In the genomic region with DNA sequence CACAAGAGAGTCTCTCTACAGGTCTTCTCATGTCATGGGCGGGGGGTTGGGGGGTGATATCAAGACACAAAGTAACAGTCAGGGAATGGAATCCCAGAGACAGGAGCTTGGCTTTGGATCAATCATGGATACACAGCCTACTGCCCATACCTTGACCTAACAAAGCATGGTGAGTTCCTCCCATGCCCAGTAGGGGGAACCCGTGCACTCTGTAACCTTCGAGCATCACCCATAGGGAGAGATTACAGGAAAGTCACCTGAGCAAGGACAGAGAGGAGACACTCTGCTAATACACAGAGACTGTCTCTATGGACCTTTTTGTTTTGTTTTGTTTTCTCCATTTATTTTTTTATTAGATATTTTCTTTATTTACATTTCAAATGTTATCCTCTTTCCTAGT, we compare ENCODE assay signal across 9 mouse cellular contexts. TPM values are rescaled to one million over a fixed set of nuclear protein-coding genes. Genes with fewer than 3 reads are reported as not detected.
DNase-seq lines count a peak whose midpoint lies in the region; ATAC-seq and TF ChIP-seq lines count a peak whose summit lies in the region.
"Had no signal": no experiment of that assay in that cellular context is flagged by ENCODE, and none has a peak within 500 bp of the region (broad histone marks: within the 10 kb centered on the region; RNA-seq: fewer than 3 reads in every experiment).

No protein-coding gene starts in this region.

- DNase-seq in 3T3-L1 (ENCODE audit: low read depth, low spot score) = peak; percentile 76
- peak; percentile 74 for DNase-seq in T-cell, adult 2 months (ENCODE audit: low spot score)
- peak; percentile 91 to 93 for DNase-seq in cerebellum, postnatal 25 days
- DNase-seq in kidney, postnatal 0 days (ENCODE audit: low spot score) = peak; percentile 83
- DNase-seq in liver, embryonic 11.5 days (ENCODE audit: low spot score) = peak; percentile 60
- DNase-seq in testis, postnatal 10 days (ENCODE audit: low spot score) = peak; percentile 84

- H3K4me1 ChIP-seq in kidney, postnatal 0 days (replicated peaks; ENCODE audit: insufficient read depth, low read length) = no peaks in the 10 kb centered on the region
- H3K4me1 ChIP-seq in liver, embryonic 11.5 days (replicated peaks; ENCODE audit: control insufficient read depth, insufficient read depth, low read length) = no peaks in the 10 kb centered on the region
- H3K4me1 ChIP-seq: embryonic facial prominence, embryonic 13.5 days had no signal

- ATAC-seq in granulocyte monocyte progenitor cell, adult 5-6 weeks (replicated peaks; ENCODE audit: poor library complexity, severe bottlenecking) = peak; percentile 95
- no peak for ATAC-seq in kidney, postnatal 0 days (replicated peaks; ENCODE audit: low FRiP score, low read depth)
- peak; percentile 61; the same call in 1 of the 2 replicates for ATAC-seq in liver, embryonic 11.5 days (replicated peaks; ENCODE audit: low FRiP score)
- ATAC-seq in neutrophil, adult 5-6 weeks (ENCODE audit: extremely low read depth, insufficient number of reproducible peaks, low FRiP score, poor library complexity, severe bottlenecking) = peak; percentile 96

- H3K9me3 ChIP-seq in kidney, postnatal 0 days (replicated peaks; ENCODE audit: low read length) = no peaks in the 10 kb centered on the region
- no peaks in the 10 kb centered on the region for H3K9me3 ChIP-seq in liver, embryonic 11.5 days (ENCODE audit: control insufficient read depth, low read length)
- H3K9me3 ChIP-seq: embryonic facial prominence, embryonic 13.5 days had no signal

- no peaks in the 10 kb centered on the region for H3K36me3 ChIP-seq in kidney, postnatal 0 days (ENCODE audit: insufficient read depth, low read length)
- H3K36me3 ChIP-seq in liver, embryonic 11.5 days (ENCODE audit: control insufficient read depth, insufficient read depth, low read length) = no peaks in the 10 kb centered on the region
- H3K36me3 ChIP-seq: embryonic facial prominence, embryonic 13.5 days had no signal

- no peak overlapping the region for H3K4me3 ChIP-seq in kidney, postnatal 0 days (replicated peaks; ENCODE audit: low read depth, low read length)
- no peak overlapping the region for H3K4me3 ChIP-seq in liver, embryonic 11.5 days (ENCODE audit: low read depth, low read length)
- H3K4me3 ChIP-seq: embryonic facial prominence, embryonic 13.5 days had no signal

- 0% methylated on average over 3 of the region's 3 CpGs for WGBS in kidney, postnatal 0 days
- WGBS in liver, embryonic 11.5 days = 3% methylated on average over 3 of the region's 3 CpGs

- H3K9ac ChIP-seq in kidney, postnatal 0 days (ENCODE audit: low read depth, low read length) = no peak overlapping the region
- no peak overlapping the region for H3K9ac ChIP-seq in liver, embryonic 11.5 days (ENCODE audit: low read depth, low read length)
- H3K9ac ChIP-seq: embryonic facial prominence, embryonic 13.5 days had no signal

- H3K27me3 ChIP-seq in kidney, postnatal 0 days (ENCODE audit: insufficient read depth, low read length) = no peaks in the 10 kb centered on the region
- no peaks in the 10 kb centered on the region for H3K27me3 ChIP-seq in liver, embryonic 11.5 days (replicated peaks; ENCODE audit: control insufficient read depth, insufficient read depth, low read length)

- TF ChIP-seq CTCF in kidney, postnatal 0 days (IDR thresholded peaks at IDR 0.05; ENCODE audit: low read depth) = peak; percentile 87

- no peak overlapping the region for H3K4me2 ChIP-seq in kidney, postnatal 0 days (ENCODE audit: low read length)
- no peak overlapping the region for H3K4me2 ChIP-seq in liver, embryonic 11.5 days
- H3K4me2 ChIP-seq: embryonic facial prominence, embryonic 13.5 days had no signal

- no peak overlapping the region for H3K27ac ChIP-seq in kidney, postnatal 0 days
- H3K27ac ChIP-seq in liver, embryonic 11.5 days (ENCODE audit: low read depth, low read length) = no peak overlapping the region
- H3K27ac ChIP-seq: embryonic facial prominence, embryonic 13.5 days had no signal

RNA-seq across cellular contexts. Expression of a gene that starts 40.5 kb away (rescaled TPM):
- total RNA-seq in granulocyte monocyte progenitor cell, adult 5-6 weeks (2014; fragmentation: Nextera tagmentation) = not detected in 2 replicates
- 0.82 and 4.9 TPM in 2 replicates for total RNA-seq in granulocyte monocyte progenitor cell, adult 5-6 weeks (2017)
- polyA plus RNA-seq in kidney, postnatal 0 days (2015; fragmentation: Nextera tagmentation; extraction: Ambion mirVana) = 0.11 and 0.22 TPM in 2 replicates
- not detected in 2 replicates for polyA plus RNA-seq in liver, embryonic 11.5 days (2014; fragmentation: Nextera tagmentation; extraction: Ambion mirVana)
- total RNA-seq in neutrophil, adult 5-6 weeks (2017) = 30.5 and 43.1 TPM in 2 replicates

RNA-seq across cellular contexts. Expression of a gene that starts 44.5 kb away (rescaled TPM):
- total RNA-seq in granulocyte monocyte progenitor cell, adult 5-6 weeks (2014; fragmentation: Nextera tagmentation) = 3.2 and 7.1 TPM in 2 replicates
- 3.6 and 12.8 TPM in 2 replicates for total RNA-seq in granulocyte monocyte progenitor cell, adult 5-6 weeks (2017)
- polyA plus RNA-seq in kidney, postnatal 0 days (2015; fragmentation: Nextera tagmentation; extraction: Ambion mirVana) = 16.5 and 18.6 TPM in 2 replicates
- 5.0 and 5.8 TPM in 2 replicates for polyA plus RNA-seq in liver, embryonic 11.5 days (2014; fragmentation: Nextera tagmentation; extraction: Ambion mirVana)
- total RNA-seq in neutrophil, adult 5-6 weeks (2017) = 5.2 and 7.1 TPM in 2 replicates

RNA-seq across cellular contexts. Expression of a gene that starts 52.2 kb away (rescaled TPM):
- total RNA-seq in granulocyte monocyte progenitor cell, adult 5-6 weeks (2014; fragmentation: Nextera tagmentation) = not detected in 2 replicates
- not detected in 2 replicates for total RNA-seq in granulocyte monocyte progenitor cell, adult 5-6 weeks (2017)
- polyA plus RNA-seq in kidney, postnatal 0 days (2015; fragmentation: Nextera tagmentation; extraction: Ambion mirVana) = not detected in 2 replicates
- not detected in 2 replicates for polyA plus RNA-seq in liver, embryonic 11.5 days (2014; fragmentation: Nextera tagmentation; extraction: Ambion mirVana)
- not detected in 2 replicates for total RNA-seq in neutrophil, adult 5-6 weeks (2017)
- polyA plus RNA-seq: embryonic facial prominence, embryonic 13.5 days had no signal

RNA-seq across cellular contexts. Expression of a gene that starts 52.4 kb away (rescaled TPM):
- total RNA-seq in granulocyte monocyte progenitor cell, adult 5-6 weeks (2014; fragmentation: Nextera tagmentation) = not detected in 2 replicates
- total RNA-seq in granulocyte monocyte progenitor cell, adult 5-6 weeks (2017) = not detected in 2 replicates
- polyA plus RNA-seq in kidney, postnatal 0 days (2015; fragmentation: Nextera tagmentation; extraction: Ambion mirVana) = 0.12 and 0.19 TPM in 2 replicates
- not detected in 2 replicates for polyA plus RNA-seq in liver, embryonic 11.5 days (2014; fragmentation: Nextera tagmentation; extraction: Ambion mirVana)
- not detected in 2 replicates for total RNA-seq in neutrophil, adult 5-6 weeks (2017)
- polyA plus RNA-seq: embryonic facial prominence, embryonic 13.5 days had no signal

RNA-seq across cellular contexts. Expression of a gene that starts 57.4 kb away (rescaled TPM):
- total RNA-seq in granulocyte monocyte progenitor cell, adult 5-6 weeks (2014; fragmentation: Nextera tagmentation) = 0.43 and 1.3 TPM in 2 replicates
- total RNA-seq in granulocyte monocyte progenitor cell, adult 5-6 weeks (2017) = 18.1 and 21.1 TPM in 2 replicates
- 0.05 and 0.36 TPM in 2 replicates for polyA plus RNA-seq in kidney, postnatal 0 days (2015; fragmentation: Nextera tagmentation; extraction: Ambion mirVana)
- polyA plus RNA-seq in liver, embryonic 11.5 days (2014; fragmentation: Nextera tagmentation; extraction: Ambion mirVana) = 0.31 and 0.33 TPM in 2 replicates
- total RNA-seq in neutrophil, adult 5-6 weeks (2017) = 40.7 and 50.3 TPM in 2 replicates
